Mouse (Mus musculus) liver, embryonic 15.5 days (tissue): ENCODE results near the gene Lmod3. TPM values are rescaled to one million over a fixed set of nuclear protein-coding genes. Genes with fewer than 3 reads are reported as not detected.
"Not testable (repeated sequence)": the region's sequence is repeated elsewhere in the genome, so short reads cannot be mapped to it uniquely, and the experiment has no call there.

Experiments used
- ATAC-seq: fragments of 200-750 bp; cut with Nextera tagmentation; 2 replicates; pipeline ENCODE4 v1.8.0; 2017; ENCODE audit warnings: moderate number of reproducible peaks, mild to moderate bottlenecking, moderate library complexity; ENCODE audit not compliant: insufficient read depth
- H3K27ac ChIP-seq: fragments of 300-500 bp; sonication (generic); replicated peaks from 2 replicates; pipeline ENCODE4 v1.5.1; 2015; ENCODE audit warnings: mild to moderate bottlenecking, inconsistent platforms
- H3K27me3 ChIP-seq: fragments of 300-500 bp; sonication (generic); 2 replicates; pipeline ENCODE4 v1.6.1; 2015; ENCODE audit warnings: mild to moderate bottlenecking, inconsistent platforms
- H3K36me3 ChIP-seq: fragments of 300-500 bp; sonication (generic); replicated peaks from 2 replicates; pipeline ENCODE4 v1.6.1; 2015; ENCODE audit warnings: moderate library complexity, mild to moderate bottlenecking, inconsistent platforms
- H3K4me1 ChIP-seq: fragments of 300-500 bp; sonication (generic); replicated peaks from 2 replicates; pipeline ENCODE4 v1.6.1; 2015; ENCODE audit warnings: inconsistent platforms
- H3K4me2 ChIP-seq: fragments of 300-500 bp; sonication (generic); 2 replicates; pipeline ENCODE4 v1.6.1; 2015; ENCODE audit warnings: moderate library complexity, mild to moderate bottlenecking, inconsistent platforms
- H3K4me3 ChIP-seq: fragments of 300-500 bp; sonication (generic); replicated peaks from 2 replicates; pipeline ENCODE4 v1.5.1; 2015; ENCODE audit warnings: mild to moderate bottlenecking, inconsistent platforms
- H3K9ac ChIP-seq: fragments of 300-500 bp; sonication (generic); 2 replicates; pipeline ENCODE4 v1.6.1; 2015; ENCODE audit warnings: moderate library complexity, mild to moderate bottlenecking, inconsistent platforms
- H3K9me3 ChIP-seq: fragments of 300-500 bp; sonication (generic); replicated peaks from 2 replicates; pipeline ENCODE4 v1.6.1; 2016; ENCODE audit warnings: inconsistent platforms
- WGBS: fragments of 180-500 bp; shearing (Covaris S2); methylation state at CpG from one replicate; pipeline ENCODE4 v1.1.7; 2015; ENCODE audit warnings: mixed read lengths; ENCODE audit not compliant: insufficient replicate concordance; 5-methylcytosine and 5-hydroxymethylcytosine counted together
- polyA plus RNA-seq: library from polyadenylated mRNA; unstranded; fragments of >200 nt; fragmentation: Nextera tagmentation; extraction: Ambion mirVana; gene quantifications from 2 replicates; pipeline ENCODE4 v1.2.1, GENCODE M21; 2015

The Lmod3 gene
- polyA plus RNA-seq, 1 experiment from 2014 or later: 0.47 TPM

DNA sequence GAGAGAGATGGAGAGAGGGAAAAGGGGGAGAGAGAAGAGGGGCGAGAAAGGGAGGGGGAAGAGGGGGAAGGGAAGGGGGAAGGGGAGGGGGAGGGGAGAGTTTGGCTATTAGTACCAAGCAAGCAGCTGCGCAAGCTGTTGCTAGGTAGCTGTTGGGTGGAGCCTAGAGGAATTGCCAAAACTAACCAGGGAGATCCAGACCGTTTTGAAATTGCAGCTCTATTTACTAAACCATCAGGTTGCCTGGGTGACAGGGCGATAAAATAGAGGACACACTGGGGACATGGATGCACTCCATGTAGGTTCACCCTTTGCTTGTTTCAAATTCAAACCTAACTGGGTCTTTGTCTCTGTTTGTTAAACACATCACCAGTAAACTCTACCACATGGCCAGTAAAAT is 23.8 kb upstream of the Lmod3 start:
- Histone ChIP-seq H3K9me3 (no peaks in the 10 kb centered on the region), H3K4me1 (no peaks in the 10 kb centered on the region), H3K9ac (no peak overlapping the region), H3K36me3 (no peaks in the 10 kb centered on the region), H3K27me3 (no peaks in the 10 kb centered on the region), H3K4me3 (no peak overlapping the region), H3K27ac (no peak overlapping the region), H3K4me2 (no peak overlapping the region)
- ATAC-seq: no peak
- WGBS: 49% methylated on average over 4 of the region's 4 CpGs

DNA sequence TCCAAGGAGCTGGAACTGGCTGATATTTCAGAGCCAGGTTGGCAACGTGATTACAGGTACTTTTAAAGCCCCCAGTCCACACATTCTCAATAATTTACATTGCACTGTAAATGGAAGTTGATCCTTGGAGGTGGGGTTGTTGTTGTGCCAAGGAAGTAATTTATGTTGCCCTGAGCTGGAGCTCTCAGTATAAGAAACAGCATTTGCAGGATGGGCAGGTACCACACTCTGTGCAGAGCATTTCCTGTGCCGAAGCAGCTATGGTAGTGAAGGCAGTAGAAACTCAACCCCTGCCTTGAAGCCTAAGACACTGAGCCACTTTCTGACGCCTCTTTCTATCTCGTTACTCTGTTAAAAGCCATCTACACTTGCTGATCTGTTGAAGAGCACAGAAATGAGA is 23.2 kb upstream of the Lmod3 start:
- H3K9ac ChIP-seq: no peak overlapping the region
- H3K36me3 ChIP-seq: no peaks in the 10 kb centered on the region
- H3K27ac ChIP-seq: no peak overlapping the region
- no peak overlapping the region for H3K4me3 ChIP-seq
- no peaks in the 10 kb centered on the region for H3K4me1 ChIP-seq
- 58% methylated on average over 4 of the region's 4 CpGs for WGBS
- no peak overlapping the region for H3K4me2 ChIP-seq
- ATAC-seq: no peak
- no peaks in the 10 kb centered on the region for H3K9me3 ChIP-seq
- no peaks in the 10 kb centered on the region for H3K27me3 ChIP-seq

DNA sequence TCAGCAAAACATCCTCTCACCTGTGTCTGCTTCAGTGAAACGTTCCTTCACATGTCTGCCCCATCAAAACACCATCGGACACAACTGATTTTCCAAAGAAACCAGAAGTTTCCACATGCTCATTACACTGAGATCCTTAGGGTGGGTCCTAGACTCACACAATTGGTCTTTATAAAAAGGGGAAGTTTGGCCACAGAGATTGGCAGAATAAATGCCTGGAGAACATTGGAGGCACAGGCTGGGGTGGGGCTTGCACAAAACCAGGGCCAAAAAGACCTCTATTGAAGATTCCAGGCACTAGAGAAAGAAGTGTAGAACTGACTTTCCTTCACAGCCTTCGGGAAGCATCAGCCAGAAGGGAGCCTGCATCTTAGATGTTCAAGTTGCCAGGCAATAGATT is 21.2 kb upstream of the Lmod3 start:
- 52% methylated on average over 3 of the region's 3 CpGs for WGBS
- no peak overlapping the region for H3K4me3 ChIP-seq
- no peak for ATAC-seq

DNA sequence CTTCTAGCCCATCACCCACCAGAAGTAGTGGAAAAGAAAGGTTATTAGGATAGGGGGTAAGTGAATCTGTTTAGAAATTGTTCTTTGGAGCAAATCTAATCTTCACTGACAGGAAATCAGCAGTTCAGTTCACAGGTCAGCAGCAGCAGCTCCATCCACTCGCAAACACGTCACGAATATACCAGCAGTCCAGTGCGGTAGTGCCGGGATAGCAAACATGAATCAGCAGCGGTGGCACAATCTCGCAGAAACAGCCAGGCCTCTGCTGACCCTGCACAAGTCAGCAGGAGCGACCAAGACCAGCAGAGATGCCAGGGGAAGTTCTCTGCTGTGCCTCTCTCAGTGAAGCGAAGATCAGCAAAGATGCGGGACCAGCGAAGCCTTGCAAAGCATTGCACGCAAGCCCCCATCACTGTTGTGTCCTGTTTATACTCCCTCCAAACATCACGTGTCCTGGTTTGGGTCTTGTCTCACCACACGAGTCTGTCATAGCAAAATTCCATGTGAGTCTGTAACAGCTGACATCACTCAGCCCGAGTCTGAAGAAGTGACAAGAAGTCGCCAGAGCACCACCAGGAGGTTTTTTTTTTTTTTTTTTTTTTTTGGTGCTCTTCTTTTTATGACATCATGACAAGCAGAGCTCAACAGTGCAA is 20.6 kb upstream of the Lmod3 start:
- no peak overlapping the region for H3K4me2 ChIP-seq
- no peak for ATAC-seq
- WGBS: 62% methylated on average over 16 of the region's 16 CpGs
- H3K36me3 ChIP-seq: no peaks in the 10 kb centered on the region
- H3K9me3 ChIP-seq: no peaks in the 10 kb centered on the region
- H3K27me3 ChIP-seq: no peaks in the 10 kb centered on the region
- no peak overlapping the region for H3K27ac ChIP-seq
- no peak overlapping the region for H3K4me3 ChIP-seq
- H3K9ac ChIP-seq: no peak overlapping the region
- H3K4me1 ChIP-seq: no peaks in the 10 kb centered on the region

More for the DNA sequence above, 21.2 kb upstream of the Lmod3 start:
- Histone ChIP-seq H3K9ac (no peak overlapping the region), H3K27me3 (no peaks in the 10 kb centered on the region), H3K9me3 (no peaks in the 10 kb centered on the region), H3K27ac (no peak overlapping the region), H3K36me3 (no peaks in the 10 kb centered on the region), H3K4me2 (no peak overlapping the region), H3K4me1 (no peaks in the 10 kb centered on the region)

DNA sequence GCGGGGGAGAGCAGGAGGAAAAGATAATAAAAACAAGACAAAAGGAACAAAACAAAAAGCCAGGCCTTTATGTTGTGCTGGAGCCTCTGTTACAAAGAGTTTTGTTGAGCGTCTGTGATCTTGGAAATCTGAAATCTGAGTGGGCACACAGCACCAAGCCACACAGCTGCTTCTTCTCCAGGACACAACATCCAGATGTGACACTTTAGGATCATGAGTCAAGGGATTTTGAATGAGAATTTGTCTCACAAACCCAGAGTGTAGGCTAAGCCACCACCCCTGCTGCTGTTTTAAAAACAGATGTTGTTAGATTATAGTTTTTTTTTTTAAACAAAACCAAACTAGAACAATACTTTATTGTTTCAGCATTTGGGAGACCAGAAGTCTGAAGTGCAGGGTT is 19.8 kb upstream of the Lmod3 start:
- no peak overlapping the region for H3K27ac ChIP-seq
- no peak overlapping the region for H3K4me3 ChIP-seq
- no peak for ATAC-seq
- no peak overlapping the region for H3K4me2 ChIP-seq
- H3K4me1 ChIP-seq: no peaks in the 10 kb centered on the region
- H3K9me3 ChIP-seq: no peaks in the 10 kb centered on the region
- no peaks in the 10 kb centered on the region for H3K36me3 ChIP-seq
- 49% methylated on average over 2 of the region's 2 CpGs for WGBS
- H3K9ac ChIP-seq: no peak overlapping the region
- no peaks in the 10 kb centered on the region for H3K27me3 ChIP-seq

DNA sequence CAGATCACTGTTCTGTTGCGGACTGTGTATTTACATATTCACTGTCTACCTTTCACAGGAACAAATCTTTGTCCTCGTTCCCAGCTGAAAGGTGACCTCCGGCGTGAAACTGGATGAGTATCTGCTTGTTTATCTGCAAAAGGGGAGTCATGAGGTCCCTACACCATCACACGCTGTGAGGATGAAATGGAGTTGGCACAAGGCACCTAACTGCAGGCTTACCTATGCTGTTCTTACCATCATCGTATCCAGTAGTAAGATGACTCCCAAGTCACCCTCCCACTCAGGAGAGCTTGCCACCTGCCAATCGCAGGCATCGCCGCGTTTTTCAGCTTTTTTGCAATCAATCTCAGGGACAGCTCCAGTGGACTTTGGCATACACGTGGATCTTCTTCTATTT is 17.0 kb upstream of the Lmod3 start:
- no peak overlapping the region for H3K9ac ChIP-seq
- no peaks in the 10 kb centered on the region for H3K4me1 ChIP-seq
- no peaks in the 10 kb centered on the region for H3K27me3 ChIP-seq
- H3K36me3 ChIP-seq: no peaks in the 10 kb centered on the region
- H3K4me2 ChIP-seq: no peak overlapping the region
- no peaks in the 10 kb centered on the region for H3K9me3 ChIP-seq
- H3K4me3 ChIP-seq: no peak overlapping the region
- 63% methylated on average over 11 of the region's 11 CpGs for WGBS
- H3K27ac ChIP-seq: no peak overlapping the region
- ATAC-seq: no peak

DNA sequence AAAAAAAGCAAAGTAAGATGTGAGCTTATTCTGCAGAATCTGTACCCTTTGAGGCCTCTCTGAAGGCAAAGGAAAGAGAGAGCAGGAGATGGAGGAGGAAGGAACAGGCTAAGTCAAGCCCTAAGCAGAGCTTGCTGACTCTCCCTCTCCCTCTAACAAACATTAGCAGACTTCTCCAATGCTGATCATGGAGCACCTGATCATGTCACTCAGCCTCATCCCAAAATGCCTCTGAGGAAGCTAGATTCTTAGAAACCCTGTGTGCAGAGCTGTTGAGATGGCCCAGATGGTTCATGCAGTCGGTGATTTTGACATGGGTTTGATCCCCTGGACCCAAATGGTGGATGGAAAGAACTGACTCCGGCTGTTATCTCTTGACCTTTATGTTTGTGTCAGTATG is 14.6 kb upstream of the Lmod3 start:
- Histone ChIP-seq H3K9me3 (no peaks in the 10 kb centered on the region), H3K27ac (no peak overlapping the region), H3K4me3 (no peak overlapping the region), H3K36me3 (no peaks in the 10 kb centered on the region), H3K4me1 (no peaks in the 10 kb centered on the region), H3K27me3 (no peaks in the 10 kb centered on the region), H3K9ac (no peak overlapping the region), H3K4me2 (no peak overlapping the region)
- ATAC-seq: no peak
- 62% methylated on average over 2 of the region's 2 CpGs for WGBS

DNA sequence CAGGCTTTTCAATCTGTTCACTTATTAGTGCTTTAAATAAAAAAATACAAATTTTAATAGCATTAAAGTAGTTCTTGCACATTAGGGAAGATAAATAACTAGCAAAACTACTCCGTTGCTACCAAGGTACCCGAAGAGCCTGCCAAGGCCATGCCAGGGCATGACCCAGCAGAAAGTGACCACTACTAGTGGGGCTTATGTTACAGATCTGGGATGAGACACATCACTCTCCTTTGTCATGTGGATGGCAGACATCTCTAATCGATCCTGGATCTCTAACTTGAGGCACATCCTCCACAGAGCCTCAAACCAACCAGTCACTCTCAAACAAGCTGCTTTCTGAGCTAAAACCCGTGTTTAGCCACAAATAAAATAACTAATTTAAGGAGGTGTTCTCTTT is 14.1 kb upstream of the Lmod3 start:
- Histone ChIP-seq H3K4me1 (no peaks in the 10 kb centered on the region), H3K9me3 (no peaks in the 10 kb centered on the region), H3K4me3 (no peak overlapping the region), H3K27ac (no peak overlapping the region), H3K27me3 (no peaks in the 10 kb centered on the region), H3K4me2 (no peak overlapping the region), H3K9ac (no peak overlapping the region), H3K36me3 (no peaks in the 10 kb centered on the region)
- ATAC-seq: no peak
- 52% methylated on average over 4 of the region's 4 CpGs for WGBS

DNA sequence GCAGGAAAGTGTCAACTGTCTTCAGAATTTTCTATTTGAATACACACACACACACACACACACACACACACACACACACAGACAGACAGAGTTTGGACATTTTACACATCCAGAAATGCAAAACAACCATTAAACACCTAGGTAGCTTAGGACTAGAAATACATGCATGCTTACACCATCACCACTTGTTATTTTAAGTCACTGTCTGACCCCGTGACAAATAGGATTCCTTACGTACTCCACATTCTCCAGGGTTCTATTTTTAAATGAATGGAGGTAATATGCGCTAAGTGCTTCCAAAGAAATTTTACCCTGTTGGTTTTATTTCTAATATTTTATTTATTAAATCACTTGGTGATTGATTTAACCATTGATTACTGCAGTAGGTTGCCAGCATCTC is 13.1 kb upstream of the Lmod3 start:
- no peak overlapping the region for H3K9ac ChIP-seq
- WGBS: 71% methylated on average over 3 of the region's 3 CpGs
- H3K27ac ChIP-seq: no peak overlapping the region
- no peaks in the 10 kb centered on the region for H3K9me3 ChIP-seq
- no peaks in the 10 kb centered on the region for H3K36me3 ChIP-seq
- ATAC-seq: no peak
- no peak overlapping the region for H3K4me2 ChIP-seq
- no peaks in the 10 kb centered on the region for H3K4me1 ChIP-seq
- H3K27me3 ChIP-seq: no peaks in the 10 kb centered on the region
- H3K4me3 ChIP-seq: no peak overlapping the region

DNA sequence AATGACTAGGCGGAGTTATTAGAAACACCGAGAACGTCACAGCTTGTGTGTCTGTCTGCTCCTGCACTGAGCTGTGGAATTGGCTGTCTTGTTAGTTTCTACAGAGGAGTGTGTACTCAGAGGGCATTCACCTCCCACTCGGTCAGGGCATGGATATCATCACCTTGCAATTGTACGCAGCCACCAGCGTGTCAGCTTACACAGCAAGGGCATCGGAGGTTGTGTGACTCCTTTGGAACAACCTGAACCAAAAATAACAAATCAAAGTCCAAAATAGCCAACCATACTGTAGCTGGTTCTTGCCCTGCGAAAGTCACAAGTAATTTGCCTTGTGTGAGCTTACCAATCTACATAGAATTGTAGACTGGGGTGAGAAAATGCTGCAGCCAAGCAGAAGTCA is 12.7 kb upstream of the Lmod3 start:
- H3K9ac ChIP-seq: no peak overlapping the region
- WGBS: 65% methylated on average over 8 of the region's 8 CpGs
- no peak overlapping the region for H3K27ac ChIP-seq
- H3K9me3 ChIP-seq: no peaks in the 10 kb centered on the region
- H3K36me3 ChIP-seq: no peaks in the 10 kb centered on the region
- H3K27me3 ChIP-seq: no peaks in the 10 kb centered on the region
- no peaks in the 10 kb centered on the region for H3K4me1 ChIP-seq
- no peak overlapping the region for H3K4me3 ChIP-seq
- H3K4me2 ChIP-seq: no peak overlapping the region
- ATAC-seq: no peak

DNA sequence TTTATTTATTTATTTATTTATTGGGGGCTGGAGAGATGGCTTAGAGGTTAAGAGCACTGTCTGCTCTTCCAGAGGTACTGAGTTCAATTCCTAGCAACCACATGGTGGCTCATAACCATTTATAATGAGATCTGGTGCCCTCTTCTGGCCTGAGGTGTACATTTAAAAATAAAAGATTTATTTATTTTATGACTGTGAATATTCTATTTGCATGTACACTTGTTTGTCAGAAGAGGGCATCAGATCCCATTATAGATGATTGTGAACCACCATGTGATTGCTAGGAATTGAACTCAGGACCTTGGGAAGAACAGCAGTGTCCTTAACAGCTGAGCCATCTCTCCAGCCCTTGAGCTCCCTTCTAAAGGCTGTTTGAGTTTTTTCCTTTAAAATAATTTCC is 11.2 kb upstream of the Lmod3 start:
- not testable (repeated sequence) for H3K4me1 ChIP-seq, H3K27me3 ChIP-seq, ATAC-seq, H3K9me3 ChIP-seq, H3K4me3 ChIP-seq, H3K27ac ChIP-seq, H3K36me3 ChIP-seq, H3K4me2 ChIP-seq, H3K9ac ChIP-seq

DNA sequence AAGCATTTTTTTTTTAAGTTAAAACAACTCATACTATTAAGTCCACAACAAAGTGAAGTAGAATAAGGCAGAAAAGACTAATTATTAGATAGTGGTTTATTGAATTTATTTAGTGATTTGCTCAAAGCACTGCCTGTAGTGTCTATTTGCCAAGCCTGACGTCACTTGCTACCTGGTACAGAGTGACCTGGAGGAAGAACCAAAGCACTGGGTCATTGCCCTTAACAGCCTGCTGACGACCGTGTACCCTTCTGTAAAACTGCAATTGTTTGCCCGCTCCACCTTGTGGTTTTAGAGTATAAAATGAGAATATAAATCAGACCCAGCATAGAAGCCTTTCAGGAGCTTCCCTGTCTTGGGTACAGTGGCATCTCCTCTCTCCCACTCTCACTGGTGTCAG is 9.7 kb upstream of the Lmod3 start:
- no peaks in the 10 kb centered on the region for H3K4me1 ChIP-seq
- H3K4me2 ChIP-seq: no peak overlapping the region
- no peaks in the 10 kb centered on the region for H3K9me3 ChIP-seq
- no peak overlapping the region for H3K27ac ChIP-seq
- no peak overlapping the region for H3K4me3 ChIP-seq
- WGBS: 47% methylated on average over 4 of the region's 4 CpGs
- H3K9ac ChIP-seq: no peak overlapping the region
- H3K36me3 ChIP-seq: no peaks in the 10 kb centered on the region
- ATAC-seq: no peak
- H3K27me3 ChIP-seq: no peaks in the 10 kb centered on the region
